Mouse (Mus musculus) activated CD4-positive, CD25-positive, alpha-beta regulatory T cell, adult 4 months (primary cell): ENCODE results near the gene Ccdc22. TPM values are rescaled to one million over a fixed set of nuclear protein-coding genes. Genes with fewer than 3 reads are reported as not detected.

ENCODE experiments used
- ATAC-seq: one replicate; pipeline ENCODE4 v1.8.0; 2017
- polyA plus RNA-seq, 2 experiments: library from polyadenylated mRNA; unstranded; fragments of 100-300 nt; shearing (Covaris generic); gene quantifications; one replicate each; pipeline ENCODE4 v1.2.1; 2017

Gene Ccdc22
- 1 to 10 TPM; 7.3 to 9.1 TPM for polyA plus RNA-seq

GRCm38 (mm10) chrX:7604879-7605574, at the start of gene Ccdc22:
Ccdc22 (minus strand) TSS chrX:7605517.
- ATAC-seq = peak; percentile 92

DNA sequence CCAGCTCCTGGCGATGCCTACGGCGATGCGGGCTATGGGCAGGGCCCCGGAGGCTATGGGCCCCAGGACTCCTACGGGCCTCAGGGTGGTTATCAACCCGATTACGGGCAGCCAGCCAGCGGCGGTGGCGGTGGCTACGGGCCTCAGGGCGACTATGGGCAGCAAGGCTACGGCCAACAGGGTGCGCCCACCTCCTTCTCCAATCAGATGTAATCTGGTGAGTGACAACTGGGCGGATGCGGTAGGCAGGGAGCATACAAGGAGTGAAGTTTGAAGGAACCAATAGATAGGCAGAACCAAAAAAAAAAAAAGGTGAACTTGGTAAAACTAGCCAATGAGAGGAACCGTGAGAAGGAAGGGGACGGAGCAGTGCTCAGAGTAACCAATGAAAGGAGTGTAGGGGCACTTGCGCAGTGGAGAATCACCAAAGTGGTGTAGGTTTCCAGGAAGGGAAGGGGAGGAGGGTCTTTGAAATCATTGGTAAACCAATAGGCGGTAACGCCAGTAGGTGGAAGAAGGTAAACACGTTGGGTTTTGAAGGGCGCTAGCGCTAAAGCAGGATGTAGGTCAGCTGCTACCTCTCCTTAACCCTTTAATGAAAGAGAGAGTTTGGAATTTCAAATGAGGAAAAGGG, 43.5 kb upstream of the Ccdc22 start:
- ATAC-seq = peak; percentile 85

DNA sequence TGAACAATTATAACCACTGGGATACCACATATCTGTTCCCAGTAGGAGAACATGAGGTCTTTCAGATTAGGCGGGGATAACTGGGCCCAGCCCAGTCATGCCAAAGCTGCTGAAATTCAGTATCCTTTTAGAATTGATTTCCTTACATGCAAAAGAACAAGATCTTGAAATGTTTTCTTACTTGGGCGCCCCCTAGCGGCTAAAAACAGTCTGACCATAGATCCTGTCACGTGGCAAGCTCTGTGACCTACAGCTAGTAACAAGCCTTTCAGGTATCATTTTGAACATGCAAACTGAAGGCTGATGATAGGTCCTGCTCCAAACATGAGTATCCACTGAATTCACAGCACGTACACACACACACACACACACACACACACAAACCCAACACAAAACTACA, 40.0 kb upstream of the Ccdc22 start:
- ATAC-seq = no peak

- no peak for ATAC-seq
These were observed 35.5 kb upstream of the Ccdc22 start for GRCm38 (mm10) chrX:7640785-7641184.

- no peak for ATAC-seq
These were observed 34.4 kb upstream of the Ccdc22 start for GRCm38 (mm10) chrX:7639536-7640325.

GRCm38 (mm10) chrX:7638401-7639091, 33.2 kb upstream of the Ccdc22 start, which contains the start of gene Syp:
Syp (plus strand) TSS chrX:7638471.
- ATAC-seq = peak; percentile 84

DNA sequence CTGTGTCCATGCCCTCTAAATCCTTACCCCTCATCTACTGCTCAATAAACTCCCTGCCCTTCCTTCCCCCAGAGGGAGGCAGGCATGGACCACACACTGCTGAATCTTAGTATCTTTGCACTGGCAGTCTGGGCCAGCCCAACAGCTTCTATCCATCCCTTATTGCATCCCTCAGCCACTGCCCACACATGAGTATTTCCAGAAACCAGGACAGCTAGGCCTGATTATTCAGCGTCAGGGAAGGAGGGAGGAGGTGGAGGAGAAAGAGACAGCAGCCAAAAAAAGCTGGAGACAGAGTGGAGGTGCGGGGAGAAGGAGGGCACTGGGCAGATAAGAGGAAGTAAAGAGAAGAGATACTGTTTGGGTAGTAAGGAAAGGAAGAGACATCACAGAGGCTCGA, 29.8 kb upstream of the Ccdc22 start:
- ATAC-seq = no peak

GRCm38 (mm10) chrX:7632560-7632959, 27.2 kb upstream of the Ccdc22 start:
- no peak for ATAC-seq

- ATAC-seq = peak; percentile 84
These were observed 12.7 kb upstream of the Ccdc22 start for GRCm38 (mm10) chrX:7617889-7618551.

- no peak for ATAC-seq
These were observed 5.4 kb upstream of the Ccdc22 start for GRCm38 (mm10) chrX:7610536-7611258.

DNA sequence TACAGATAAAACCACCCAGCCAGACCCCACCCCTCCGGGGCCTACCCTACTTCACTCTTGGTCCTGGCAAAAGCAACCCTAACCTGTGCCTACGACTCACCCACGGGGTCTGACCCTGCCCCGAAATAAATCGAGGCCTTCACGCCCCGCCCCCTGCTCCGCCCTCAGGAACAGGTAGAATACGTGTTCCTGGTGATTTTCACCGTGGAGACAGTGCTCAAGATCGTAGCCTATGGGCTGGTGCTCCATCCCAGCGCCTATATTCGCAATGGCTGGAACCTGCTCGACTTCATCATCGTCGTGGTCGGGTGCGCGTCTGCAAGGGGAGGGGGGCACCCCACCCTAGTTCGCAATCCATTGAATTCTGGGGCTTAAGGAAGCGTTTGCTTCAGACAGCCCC, 4.7 kb upstream of the Ccdc22 start:
- ATAC-seq = no peak

DNA sequence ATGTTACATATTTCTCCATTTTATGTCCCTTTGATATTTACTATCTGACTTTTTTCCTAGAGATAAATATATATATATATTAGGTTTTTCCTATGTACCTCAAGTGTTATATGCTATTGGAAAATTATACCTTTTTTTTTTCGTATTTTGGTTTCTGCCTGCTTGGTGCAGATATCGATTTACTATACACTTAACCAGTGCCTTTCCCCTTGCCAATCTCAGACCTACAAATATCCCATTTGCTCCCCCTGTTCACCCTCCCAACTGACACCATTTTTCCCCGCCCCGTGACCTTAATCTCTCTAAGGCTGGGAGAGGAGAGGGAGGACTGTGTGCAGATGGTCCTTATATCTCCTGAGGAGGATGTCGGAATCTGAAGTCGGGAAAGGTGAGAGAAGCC, 1.5 kb upstream of the Ccdc22 start, which contains the start of gene Cacna1f:
Gene Cacna1f (plus strand): TSS at position 301 of the 400 bp plus-strand sequence.
- no peak for ATAC-seq

DNA sequence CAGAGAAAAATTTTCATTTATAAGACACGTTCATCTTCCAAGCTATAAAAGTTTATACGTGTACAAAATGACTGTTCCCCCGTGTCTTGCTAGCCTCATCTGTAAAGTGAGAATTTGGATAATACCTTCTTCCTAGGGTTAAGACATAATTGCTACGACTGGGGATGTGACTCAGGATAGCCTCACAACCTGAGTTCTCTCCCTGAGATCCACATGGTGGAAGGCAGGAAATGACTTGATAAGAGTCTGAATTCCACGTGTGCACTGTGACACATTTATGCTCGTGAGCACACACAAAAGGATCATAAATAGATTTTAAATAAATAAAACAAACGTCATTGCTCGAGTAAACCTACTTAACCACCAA, 241 bp upstream of the Ccdc22 start:
- ATAC-seq = peak; percentile 9

GRCm38 (mm10) chrX:7604004-7604403, 1.3 kb downstream of the Ccdc22 start:
- ATAC-seq = no peak

DNA sequence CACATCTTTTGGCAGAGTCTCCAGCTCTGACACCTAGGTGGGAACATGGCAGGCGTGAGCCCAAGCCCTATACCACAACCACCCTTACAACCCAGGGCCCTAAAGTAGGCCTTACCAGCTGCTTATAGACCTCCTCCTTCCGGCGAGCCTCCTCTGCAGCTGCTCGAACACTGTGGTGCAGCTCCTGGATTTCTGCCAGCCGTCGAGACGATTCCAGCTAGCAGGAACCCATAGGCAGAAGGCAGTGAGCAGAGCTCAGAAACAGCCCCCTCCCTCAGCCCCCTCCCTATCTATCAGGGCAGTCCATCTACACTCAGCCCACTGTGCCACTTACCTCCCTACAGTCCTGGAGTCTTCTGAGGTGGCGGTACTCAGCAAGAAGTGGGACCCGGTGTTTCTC, 9.9 kb downstream of the Ccdc22 start:
- ATAC-seq = no peak

DNA sequence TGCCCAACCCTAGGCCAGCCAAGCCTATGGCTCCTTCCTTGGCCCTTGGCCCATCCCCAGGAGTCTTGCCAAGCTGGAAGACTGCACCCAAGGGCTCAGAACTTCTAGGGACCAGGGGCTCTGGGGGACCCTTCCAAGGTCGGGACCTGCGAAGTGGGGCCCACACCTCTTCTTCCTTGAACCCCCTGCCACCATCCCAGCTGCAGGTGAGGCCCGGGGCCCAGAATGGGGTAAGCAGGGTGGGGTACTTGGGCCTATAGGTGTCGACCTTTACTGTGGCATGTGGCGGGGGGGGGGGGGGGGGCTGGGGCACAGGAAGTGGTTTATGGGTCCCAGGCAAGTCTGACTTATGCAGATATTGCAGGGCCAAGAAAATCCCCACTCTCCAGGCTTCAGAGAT, 19.0 kb downstream of the Ccdc22 start:
- ATAC-seq = peak; percentile 11

DNA sequence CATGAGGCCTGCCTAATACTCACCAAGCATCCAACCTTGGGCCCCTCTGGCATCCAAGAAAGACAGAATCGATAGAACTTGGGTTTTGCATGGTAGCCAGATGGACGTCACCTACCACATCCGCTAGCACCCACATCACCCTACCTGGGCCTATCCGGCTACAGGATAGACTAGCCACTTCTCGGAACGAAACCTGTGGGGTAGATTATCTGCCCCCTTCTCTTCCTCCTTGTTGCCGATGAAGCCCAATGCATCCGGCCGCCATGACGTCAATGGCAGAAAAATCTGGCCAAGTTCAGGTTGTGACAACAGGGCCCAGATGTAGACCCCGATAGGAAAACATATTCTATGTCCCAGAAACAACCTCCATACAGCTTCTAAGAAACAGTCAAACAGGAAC, 21.4 kb downstream of the Ccdc22 start:
- ATAC-seq = peak; percentile 70

DNA sequence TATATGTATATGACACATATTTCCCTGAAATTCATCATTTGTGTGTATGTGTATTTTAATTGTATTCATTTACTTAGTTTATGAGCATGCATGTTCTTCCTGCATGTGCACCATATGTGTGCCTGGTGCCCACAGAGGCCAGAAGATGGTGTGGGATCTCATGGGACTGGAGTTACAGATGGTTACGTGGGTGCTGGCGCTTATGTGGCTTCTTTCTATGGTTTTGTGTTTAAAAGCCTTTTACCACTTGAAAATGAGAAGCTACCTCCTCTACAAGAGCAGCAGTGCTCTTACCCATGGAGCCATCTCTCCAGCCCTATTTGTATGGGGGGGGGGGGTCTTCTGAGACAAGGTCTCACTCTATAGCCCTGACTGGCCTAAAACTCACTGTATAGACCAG, 24.2 kb downstream of the Ccdc22 start:
- no peak for ATAC-seq

GRCm38 (mm10) chrX:7574885-7575231, 30.5 kb downstream of the Ccdc22 start:
- no peak for ATAC-seq

- ATAC-seq = peak; percentile 70
These were observed 31.0 kb downstream of the Ccdc22 start, which contains the start of gene Ppp1r3f for GRCm38 (mm10) chrX:7574087-7574884. Ppp1r3f (minus strand) TSS chrX:7574283.
